Mouse (Mus musculus) small intestine, adult 2 months (tissue): ENCODE data around the gene Nsd1. TPM values are rescaled to one million over a fixed set of nuclear protein-coding genes. Genes with fewer than 3 reads are reported as not detected.

Experiments used
- H3K27ac ChIP-seq: fragments of 200-500 bp; 2 replicates; pipeline ENCODE4 v1.5.1; 2012; ENCODE audit warnings: low read depth, low read length, control low read depth, inconsistent platforms; ENCODE audit not compliant: insufficient read depth
- H3K27me3 ChIP-seq: fragments of 200-500 bp; 2 replicates; pipeline ENCODE4 v1.6.1; 2012; ENCODE audit warnings: mild to moderate bottlenecking, moderate library complexity, low read length, inconsistent platforms; ENCODE audit not compliant: control insufficient read depth, insufficient read depth
- H3K36me3 ChIP-seq: fragments of 200-500 bp; 2 replicates; pipeline ENCODE4 v1.6.1; 2012; ENCODE audit warnings: mild to moderate bottlenecking, low read length, control low read depth, inconsistent platforms; ENCODE audit not compliant: control insufficient read depth, insufficient read depth
- H3K4me1 ChIP-seq: fragments of 200-500 bp; 2 replicates; pipeline ENCODE4 v1.6.1; 2012; ENCODE audit warnings: low read length, inconsistent platforms, mixed read lengths; ENCODE audit not compliant: control insufficient read depth, insufficient read depth, insufficient read length
- H3K4me3 ChIP-seq: fragments of 200-500 bp; 2 replicates; pipeline ENCODE4 v1.5.1; 2012; ENCODE audit warnings: low read depth, mild to moderate bottlenecking, control low read depth, inconsistent platforms, low read length, moderate library complexity
- CTCF ChIP-seq: fragments of 200-500 bp; IDR thresholded peaks from 2 replicates; pipeline ENCODE4 v1.5.1; 2012; ENCODE audit warnings: low read depth, mild to moderate bottlenecking, control low read depth, inconsistent platforms, low read length, moderate library complexity, mixed read lengths; ENCODE audit not compliant: insufficient replicate concordance, insufficient read length; ENCODE audit errors: extremely low read depth
- POLR2A ChIP-seq: fragments of 200-500 bp; IDR thresholded peaks from 2 replicates; pipeline ENCODE4 v1.6.1; 2012; ENCODE audit warnings: low read depth, mild to moderate bottlenecking, control low read depth, inconsistent platforms, low read length, moderate library complexity
- WGBS: fragments of 180-500 bp; shearing (Covaris S2); methylation state at CpG from one replicate; pipeline ENCODE4 v1.1.7; 2018; 5-methylcytosine and 5-hydroxymethylcytosine counted together
- polyA plus RNA-seq: library from polyadenylated mRNA; depleted of rRNA; stranded (reverse); fragments of >200 nt; gene quantifications from 2 replicates; pipeline ENCODE4 v1.2.3, GENCODE M21; 2012; rRNA removed

Nsd1 gene
- polyA plus RNA-seq, result 6.9 and 16.3 TPM in 2 replicates

DNA sequence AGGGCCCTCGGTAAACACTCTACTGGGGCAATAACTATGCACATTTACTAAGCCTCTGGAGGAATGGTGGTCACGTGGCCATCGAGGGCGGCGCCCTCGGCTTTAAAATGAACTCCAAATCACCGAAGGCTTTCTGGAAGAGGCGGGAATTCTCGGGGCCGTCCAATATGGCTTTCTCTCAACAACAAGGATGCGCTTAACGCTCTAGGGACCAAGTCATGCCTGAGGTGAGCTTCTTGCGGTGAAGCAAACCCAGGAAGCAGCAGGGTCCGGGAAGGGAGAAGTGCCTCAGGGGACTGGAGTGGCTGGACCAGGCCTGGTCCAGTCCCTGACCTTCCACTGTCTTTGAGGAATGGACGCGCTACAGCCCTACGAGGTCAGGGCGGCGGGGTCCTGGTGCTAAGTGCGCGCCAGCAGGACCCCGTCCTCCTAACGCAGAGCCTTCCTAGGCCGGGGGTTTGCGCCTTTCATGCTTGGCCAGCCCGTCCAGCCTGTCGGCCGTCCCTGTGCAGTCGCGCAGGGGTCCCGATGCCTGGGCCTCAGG lies at the start of gene Nsd1:
Nsd1 (plus strand) TSS at position 134 of the 544 bp plus-strand sequence.
- TF ChIP-seq CTCF (no peak), POLR2A (no peak)
- H3K4me3 ChIP-seq, result peak within 1 kb of the TSS; percentile 77
- H3K36me3 ChIP-seq, result peaks cover 13% of the 10 kb centered on the region
- H3K4me1 ChIP-seq, result peaks cover 10% of the 10 kb centered on the region
- 82% methylated on average over 31 of the region's 31 CpGs for WGBS
- H3K27me3 ChIP-seq, result no peaks in the 10 kb centered on the region
- peak within 1 kb of the TSS; percentile 73 for H3K27ac ChIP-seq

DNA sequence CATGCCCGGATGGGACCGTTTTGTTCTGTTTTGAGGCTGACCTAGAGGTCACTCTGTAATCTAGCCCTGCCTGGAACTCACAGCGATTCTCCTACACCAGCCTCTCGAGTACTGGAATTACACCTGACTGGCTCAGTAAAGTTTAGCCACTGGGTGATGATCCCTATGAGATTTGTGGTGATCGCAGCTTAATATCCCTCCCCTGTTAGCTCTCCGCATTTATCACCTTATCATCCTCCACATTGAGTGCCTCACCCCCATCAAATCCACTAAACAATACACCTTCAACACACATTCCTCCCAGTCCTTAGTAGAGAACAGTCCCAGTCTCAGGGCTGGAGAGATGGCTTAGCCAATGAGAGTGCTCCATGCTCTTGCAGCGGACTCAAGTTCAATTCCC lies 47.2 kb upstream of the Nsd1 start:
- 71% methylated on average over 7 of the region's 7 CpGs for WGBS
- H3K27me3 ChIP-seq, result no peaks in the 10 kb centered on the region
- H3K4me1 ChIP-seq, result no peaks in the 10 kb centered on the region
- TF ChIP-seq CTCF (no peak), POLR2A (no peak)
- no peak overlapping the region for H3K27ac ChIP-seq
- no peak overlapping the region for H3K4me3 ChIP-seq
- no peaks in the 10 kb centered on the region for H3K36me3 ChIP-seq

DNA sequence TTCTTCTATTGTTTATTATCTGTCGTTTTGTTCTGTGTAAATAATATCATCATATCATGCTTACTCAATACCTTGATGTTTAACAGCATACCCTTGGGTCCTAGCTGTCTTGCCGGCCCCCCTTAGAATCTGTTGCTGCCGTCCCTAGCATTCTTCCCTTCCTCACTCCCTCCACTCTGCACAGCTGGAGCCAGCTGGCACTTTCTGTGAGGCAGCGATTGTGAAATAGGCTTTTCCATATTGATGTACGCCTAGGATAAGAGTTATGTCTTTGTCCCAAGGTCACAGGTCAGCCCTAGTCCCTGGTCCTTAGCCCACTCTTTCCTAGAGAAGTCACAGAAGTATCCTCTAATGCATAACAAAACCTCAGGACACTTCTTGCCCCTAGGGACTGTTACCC lies 46.0 kb upstream of the Nsd1 start:
- Histone ChIP-seq H3K27me3 (no peaks in the 10 kb centered on the region), H3K36me3 (no peaks in the 10 kb centered on the region), H3K4me1 (no peaks in the 10 kb centered on the region), H3K27ac (no peak overlapping the region), H3K4me3 (no peak overlapping the region)
- WGBS, result 71% methylated on average over 5 of the region's 5 CpGs
- TF ChIP-seq POLR2A, result no peak
- TF ChIP-seq CTCF, result no peak

DNA sequence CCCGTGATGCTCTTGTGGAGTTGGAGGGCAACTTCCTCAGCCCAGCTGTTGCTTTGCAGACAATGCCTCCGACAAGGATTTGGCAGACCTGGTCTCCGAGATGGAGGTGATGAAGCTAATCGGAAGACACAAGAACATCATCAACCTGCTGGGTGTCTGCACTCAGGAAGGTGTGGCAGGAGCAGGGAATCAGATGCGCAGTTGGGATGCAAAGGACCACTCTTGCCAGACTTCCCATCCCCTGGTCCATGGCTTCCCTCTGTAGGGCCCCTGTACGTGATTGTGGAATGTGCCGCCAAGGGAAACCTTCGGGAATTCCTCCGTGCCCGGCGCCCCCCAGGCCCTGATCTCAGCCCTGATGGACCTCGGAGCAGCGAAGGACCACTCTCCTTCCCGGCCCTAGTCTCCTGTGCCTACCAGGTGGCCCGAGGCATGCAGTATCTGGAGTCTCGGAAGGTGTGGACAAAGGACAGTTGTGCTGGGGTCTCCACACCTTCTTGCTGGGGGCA lies 43.7 kb upstream of the Nsd1 start:
- TF ChIP-seq CTCF (no peak), POLR2A (no peak)
- no peaks in the 10 kb centered on the region for H3K27me3 ChIP-seq
- no peaks in the 10 kb centered on the region for H3K36me3 ChIP-seq
- 94% methylated on average over 16 of the region's 16 CpGs for WGBS
- no peak overlapping the region for H3K27ac ChIP-seq
- no peak overlapping the region for H3K4me3 ChIP-seq
- no peaks in the 10 kb centered on the region for H3K4me1 ChIP-seq

DNA sequence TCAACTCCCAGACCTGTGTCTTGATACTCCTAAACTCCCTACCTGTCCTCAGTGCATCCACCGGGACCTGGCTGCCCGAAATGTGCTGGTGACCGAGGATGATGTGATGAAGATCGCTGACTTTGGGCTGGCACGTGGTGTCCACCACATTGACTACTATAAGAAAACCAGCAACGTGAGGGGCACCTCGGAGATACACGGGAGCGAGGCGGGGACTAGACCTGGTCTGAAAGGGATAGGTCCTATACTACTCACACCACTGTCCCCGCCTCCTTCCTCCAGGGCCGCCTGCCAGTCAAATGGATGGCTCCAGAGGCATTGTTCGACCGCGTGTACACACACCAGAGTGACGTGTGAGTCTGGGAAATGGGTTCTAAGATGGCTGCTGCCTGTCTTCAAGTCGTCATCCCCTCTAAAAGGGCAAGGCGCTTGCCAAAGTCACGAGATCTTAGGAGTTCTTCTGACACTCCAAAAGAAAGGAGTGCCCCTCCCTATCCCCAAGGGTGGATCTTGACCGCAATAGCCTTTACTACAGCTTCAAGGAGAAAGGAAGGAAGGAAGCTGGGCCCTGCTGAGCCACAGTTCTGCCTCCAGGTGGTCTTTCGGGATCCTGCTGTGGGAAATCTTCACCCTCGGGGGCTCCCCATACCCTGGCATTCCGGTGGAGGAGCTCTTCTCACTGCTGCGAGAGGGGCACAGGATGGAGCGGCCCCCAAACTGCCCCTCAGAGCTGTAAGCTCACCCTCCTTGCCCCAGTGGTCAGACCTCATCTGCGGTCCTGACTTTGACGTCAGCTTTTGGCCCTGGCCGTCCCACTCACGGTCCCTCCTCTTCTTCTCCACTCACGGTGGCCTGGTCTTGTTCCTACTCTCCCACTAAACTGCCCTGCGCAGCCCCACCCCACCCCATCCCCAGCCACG lies 42.5 kb upstream of the Nsd1 start:
- Histone ChIP-seq H3K4me1 (peaks cover 4% of the 10 kb centered on the region), H3K36me3 (no peaks in the 10 kb centered on the region), H3K27ac (no peak overlapping the region), H3K4me3 (no peak overlapping the region), H3K27me3 (no peaks in the 10 kb centered on the region)
- WGBS, result 91% methylated on average over 32 of the region's 32 CpGs
- no peak for TF ChIP-seq POLR2A
- no peak for TF ChIP-seq CTCF

- WGBS, result 82% methylated on average over 11 of the region's 11 CpGs
Measured at GRCm38 (mm10) chr13:55167798-55168197, 41.8 kb upstream of the Nsd1 start.

GRCm38 (mm10) chr13:55168255-55168654 lies 41.3 kb upstream of the Nsd1 start:
- H3K4me3 ChIP-seq, result no peak overlapping the region
- H3K27ac ChIP-seq, result no peak overlapping the region
- peaks cover 4% of the 10 kb centered on the region for H3K4me1 ChIP-seq
- WGBS, result 87% methylated on average over 5 of the region's 5 CpGs
- TF ChIP-seq POLR2A, result no peak
- TF ChIP-seq CTCF, result no peak
- no peaks in the 10 kb centered on the region; the same call in 1 of the 2 replicates for H3K27me3 ChIP-seq
- no peaks in the 10 kb centered on the region for H3K36me3 ChIP-seq

More at GRCm38 (mm10) chr13:55167798-55168197, 41.8 kb upstream of the Nsd1 start:
- H3K4me1 ChIP-seq, result peaks cover 4% of the 10 kb centered on the region
- H3K36me3 ChIP-seq, result no peaks in the 10 kb centered on the region
- no peak overlapping the region for H3K27ac ChIP-seq
- no peaks in the 10 kb centered on the region; the same call in 1 of the 2 replicates for H3K27me3 ChIP-seq
- TF ChIP-seq CTCF (no peak), POLR2A (no peak)
- H3K4me3 ChIP-seq, result no peak overlapping the region
